Mouse (Mus musculus) monocyte, adult 59 days (primary cell): ENCODE data around the gene Scpep1. TPM values are rescaled to one million over a fixed set of nuclear protein-coding genes. Genes with fewer than 3 reads are reported as not detected.

Experiments
- total RNA-seq, 2 experiments: library from RNA; stranded (reverse); gene quantifications; one replicate each; pipeline ENCODE4 v1.2.4; 2023

Scpep1 gene
- total RNA-seq: 100 to 1,000 TPM; 126 to 127 TPM

DNA sequence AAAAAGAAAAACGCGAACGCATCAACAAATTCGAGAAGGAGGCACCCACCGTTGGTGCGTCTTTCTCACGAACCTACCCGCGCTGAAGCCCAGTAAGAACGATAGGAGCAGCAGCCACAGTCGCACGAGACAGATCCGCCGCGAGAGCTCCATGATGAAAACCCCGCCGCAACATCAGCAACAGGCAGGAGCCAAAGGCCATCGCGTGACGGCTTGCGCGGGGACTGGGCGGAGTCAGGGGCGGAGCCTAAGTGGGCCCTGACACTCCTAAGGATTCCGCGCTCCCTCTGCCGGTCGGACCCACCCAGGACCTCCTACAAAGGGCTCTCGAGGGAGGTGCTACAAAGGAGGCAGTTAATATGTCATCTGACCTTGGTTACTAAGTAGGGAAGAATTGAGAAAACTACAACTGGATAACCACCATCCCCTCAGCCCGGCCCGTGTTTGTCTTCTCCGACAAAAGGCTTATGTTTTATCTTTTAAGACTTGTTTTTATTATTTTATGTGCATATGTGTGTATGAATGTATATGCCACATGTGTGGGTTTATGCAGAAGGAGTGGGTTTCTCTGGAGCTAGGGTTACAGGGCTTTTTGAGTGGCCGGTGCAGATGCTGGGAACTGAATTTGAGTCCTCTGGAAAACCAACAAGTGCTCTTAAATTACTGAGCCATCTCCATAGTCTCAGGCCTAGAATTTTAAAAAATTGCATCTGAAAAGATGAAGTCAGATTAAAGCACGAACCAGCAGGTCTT, at the start of gene Scpep1:
Scpep1 (minus strand) TSS at position 249 of the 753 bp plus-strand sequence.

DNA sequence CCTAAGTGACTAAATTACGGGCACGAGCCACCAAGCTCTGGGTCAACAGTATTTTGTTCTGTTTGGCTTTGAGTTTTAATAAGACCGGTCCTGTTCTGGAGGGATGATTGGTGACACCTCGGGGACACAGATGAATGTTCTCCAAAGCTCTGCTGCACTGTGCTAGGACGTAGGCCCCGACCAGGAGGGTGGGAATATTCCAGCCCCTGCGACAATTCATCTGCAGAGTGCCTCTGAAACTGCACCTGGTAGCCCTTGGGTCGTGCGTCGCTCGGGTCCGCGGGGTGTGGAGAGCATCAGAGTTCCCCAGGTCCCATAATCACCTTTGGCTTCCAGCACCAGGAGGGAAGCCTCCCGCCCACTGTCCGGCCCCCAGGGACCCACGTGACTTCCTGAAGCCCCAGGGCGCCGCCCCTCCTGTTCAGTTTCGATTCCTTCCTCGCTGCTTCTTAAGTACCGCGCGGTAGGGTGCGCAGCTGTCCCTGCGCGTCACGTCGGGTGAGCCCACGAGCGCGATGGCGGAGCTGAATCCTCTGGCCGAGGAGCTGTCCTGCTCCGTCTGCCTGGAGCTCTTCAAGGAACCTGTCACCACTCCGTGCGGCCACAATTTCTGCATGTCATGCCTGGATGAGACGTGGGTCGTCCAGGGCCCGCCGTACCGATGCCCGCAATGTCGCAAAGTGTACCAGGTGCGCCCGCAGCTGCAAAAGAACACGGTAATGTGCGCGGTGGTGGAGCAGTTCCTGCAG, 43.9 kb upstream of the Scpep1 start, which contains the start of gene Trim25:
Trim25 (plus strand) TSS at position 403 of the 749 bp plus-strand sequence.

DNA sequence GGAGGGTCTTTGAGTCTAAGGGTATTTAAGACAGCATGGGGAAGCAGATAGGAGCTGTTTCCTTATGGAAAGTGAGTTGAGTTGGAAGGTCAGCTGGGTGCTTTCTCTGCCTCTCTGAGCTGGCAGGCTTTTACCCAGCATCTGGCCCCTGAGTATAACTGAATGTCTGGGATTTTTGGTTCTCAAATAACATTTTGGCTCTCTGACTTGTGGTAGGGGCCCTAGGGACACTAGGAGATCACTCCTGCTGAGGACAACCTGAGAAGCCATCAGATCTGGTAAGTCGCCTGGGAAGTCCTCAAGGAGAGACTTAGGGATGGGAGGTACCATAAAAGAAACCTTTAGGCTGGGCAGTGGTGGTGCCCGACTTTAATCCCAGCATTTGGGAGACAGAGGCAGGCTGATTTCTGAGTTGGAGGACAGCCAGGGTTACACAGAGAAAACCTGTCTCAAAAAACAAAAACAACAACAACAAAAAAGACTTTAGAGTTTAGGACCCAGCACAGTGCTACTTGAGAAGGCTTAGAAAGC, 15.0 kb upstream of the Scpep1 start, which contains the start of gene Coil:
Coil (plus strand) TSS at position 51 of the 531 bp plus-strand sequence.

GRCm38 (mm10) chr11:88966881-88967361, 11.7 kb upstream of the Scpep1 start, which contains the start of gene Elobl:
Elobl (minus strand) TSS chr11:88966931.

Other genes with a start within 250 kb of the Scpep1 start
- gene Msi2, start 237.0 kb downstream of the Scpep1 start, total RNA-seq: 10 to 100 TPM; 23.7 to 31.4 TPM
- 1 to 10 TPM; 3.3 to 4.2 TPM for gene Akap1, start 90.9 kb downstream of the Scpep1 start, total RNA-seq
- not detected for gene Elobl, start 11.5 kb upstream of the Scpep1 start, total RNA-seq
- gene Coil, start 14.8 kb upstream of the Scpep1 start, total RNA-seq: 1 to 10 TPM; 6.7 to 7.1 TPM
- 100 to 1,000 TPM; 159 to 186 TPM for gene Trim25, start 43.9 kb upstream of the Scpep1 start, total RNA-seq
- 1 to 10 TPM; 3.1 to 3.2 TPM for gene Dgke, start 111.4 kb upstream of the Scpep1 start, total RNA-seq
- gene Gm525, start 118.4 kb upstream of the Scpep1 start, total RNA-seq: not detected